Mouse (Mus musculus): ENCODE measurements around the gene Tmem175. TPM values are rescaled to one million over a fixed set of nuclear protein-coding genes. Genes with fewer than 3 reads are reported as not detected.

Gene Tmem175
- total RNA-seq, 2 experiments from 2014 or later = 7.8 to 8.0 TPM

- H3K4me3 ChIP-seq = no peak overlapping the region
- no peak overlapping the region for H3K27ac ChIP-seq
- intact Hi-C loops (cut with DNase I) = loop anchor here (10.0 kb wide), 1 partner anchor 53 kb away; no protein-coding TSS in a partner anchor
- no peak for TF ChIP-seq CTCF (IDR thresholded peaks at IDR 0.05)
- no peak for DNase-seq
These were observed 42.2 kb downstream of the Tmem175 start for GRCm38 (mm10) chr5:108671757-108672156.

DNA sequence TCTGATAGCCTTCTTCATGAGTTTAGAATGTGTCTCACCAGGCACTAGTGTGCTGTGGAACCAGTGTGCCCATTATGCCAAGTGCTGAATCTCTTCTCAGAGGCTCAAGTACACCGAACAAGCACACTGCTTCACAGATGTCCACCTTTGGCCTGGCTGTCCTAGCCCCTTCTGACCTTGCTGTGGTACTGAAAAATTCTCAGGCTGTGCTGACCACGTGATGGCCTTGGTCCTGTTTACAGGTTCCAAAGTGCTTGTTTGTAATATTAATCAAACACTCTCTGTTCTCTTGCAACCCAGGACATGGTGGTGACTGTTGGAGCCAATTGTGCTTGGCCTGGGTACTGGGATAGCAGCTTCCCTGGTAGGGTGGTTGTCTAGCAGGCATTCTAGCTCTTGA, 45.1 kb downstream of the Tmem175 start:
- no peak overlapping the region for H3K4me3 ChIP-seq
- DNase-seq = no peak
- intact Hi-C loops (cut with DNase I) = loop anchor here (10.0 kb wide), 1 partner anchor 50 kb away; no protein-coding TSS in a partner anchor
- no peak overlapping the region for H3K27ac ChIP-seq
- TF ChIP-seq CTCF (IDR thresholded peaks at IDR 0.05) = no peak

DNA sequence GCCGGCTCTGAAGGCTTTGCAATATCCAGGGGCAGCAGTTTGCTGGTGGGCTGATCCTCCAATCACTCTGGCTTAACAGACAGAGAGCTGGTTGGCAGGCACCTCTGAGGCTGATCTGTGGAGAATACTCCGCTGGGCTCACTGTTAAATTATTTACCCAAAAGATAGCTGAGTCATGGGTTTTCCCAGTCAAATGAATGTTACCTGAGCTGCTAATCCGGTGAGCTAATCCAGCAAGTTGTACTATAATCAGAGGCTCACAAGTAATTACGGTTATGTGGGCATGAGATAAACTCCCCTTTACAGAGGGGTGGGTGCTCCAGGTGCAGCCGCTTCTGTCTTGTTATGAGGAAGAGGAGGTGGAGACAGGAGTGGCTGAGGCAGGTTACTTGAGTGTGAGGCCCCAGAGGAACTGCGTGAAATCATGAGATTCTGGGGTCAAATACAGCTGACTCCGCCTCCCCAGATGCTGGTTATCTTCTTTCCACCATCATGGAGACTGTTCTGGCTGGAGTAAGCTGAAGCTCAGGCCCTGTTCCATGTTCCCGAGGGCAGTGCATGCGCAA, 45.8 kb downstream of the Tmem175 start, which contains the start of gene Slc26a1:
Gene Slc26a1, minus strand, starts transcription at position 319 of the 566 bp plus-strand sequence.
- intact Hi-C loops (cut with DNase I) = loop anchor here (10.0 kb wide), 1 partner anchor 49 kb away; no protein-coding TSS in a partner anchor
- TF ChIP-seq CTCF (IDR thresholded peaks at IDR 0.05) = no peak
- H3K27ac ChIP-seq = no peak within 1 kb of the TSS
- H3K4me3 ChIP-seq = no peak within 1 kb of the TSS
- no peak for DNase-seq

DNA sequence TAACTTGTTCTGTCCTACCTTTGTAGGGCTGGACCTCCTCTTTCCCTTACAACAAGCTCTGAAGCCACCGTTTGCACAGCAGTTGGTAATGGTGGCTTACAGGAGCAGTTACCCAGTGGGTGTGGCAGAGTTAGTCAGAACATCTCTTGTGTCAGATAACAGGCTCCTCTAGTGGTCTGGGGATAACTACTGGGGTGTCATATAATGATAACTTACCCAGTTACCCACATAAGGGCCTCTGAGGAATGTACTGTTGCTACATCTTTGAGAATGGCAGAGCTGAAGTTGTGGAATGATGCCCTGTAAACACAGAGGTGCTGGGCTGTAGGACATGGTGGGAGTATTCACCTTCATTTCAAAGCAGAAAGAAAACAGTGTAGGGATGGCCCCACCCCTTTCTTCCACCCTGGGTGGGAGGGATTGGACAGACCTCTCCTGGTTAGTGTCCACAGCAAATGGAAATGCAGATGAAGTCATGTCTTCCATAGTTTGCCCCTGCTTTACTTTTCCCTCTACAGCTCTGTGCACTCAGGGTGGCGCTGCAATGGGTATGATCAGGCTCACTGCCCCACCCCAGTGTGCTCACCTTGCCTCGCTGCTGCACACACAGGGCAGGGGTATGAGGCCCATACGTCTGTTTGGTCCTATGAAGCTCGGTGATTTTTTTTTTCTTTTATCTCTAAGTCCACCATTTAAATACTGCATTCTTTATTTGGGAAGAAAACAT, 47.4 kb downstream of the Tmem175 start:
- DNase-seq = no peak
- TF ChIP-seq CTCF (IDR thresholded peaks at IDR 0.05) = no peak
- peak overlapping the region; percentile 9; the same call in 1 of the 2 replicates for H3K27ac ChIP-seq
- peak overlapping the region; percentile 54 for H3K4me3 ChIP-seq
- intact Hi-C loops (cut with DNase I) = loop anchor here (10.0 kb wide), 1 partner anchor 48 kb away; no protein-coding TSS in a partner anchor

DNA sequence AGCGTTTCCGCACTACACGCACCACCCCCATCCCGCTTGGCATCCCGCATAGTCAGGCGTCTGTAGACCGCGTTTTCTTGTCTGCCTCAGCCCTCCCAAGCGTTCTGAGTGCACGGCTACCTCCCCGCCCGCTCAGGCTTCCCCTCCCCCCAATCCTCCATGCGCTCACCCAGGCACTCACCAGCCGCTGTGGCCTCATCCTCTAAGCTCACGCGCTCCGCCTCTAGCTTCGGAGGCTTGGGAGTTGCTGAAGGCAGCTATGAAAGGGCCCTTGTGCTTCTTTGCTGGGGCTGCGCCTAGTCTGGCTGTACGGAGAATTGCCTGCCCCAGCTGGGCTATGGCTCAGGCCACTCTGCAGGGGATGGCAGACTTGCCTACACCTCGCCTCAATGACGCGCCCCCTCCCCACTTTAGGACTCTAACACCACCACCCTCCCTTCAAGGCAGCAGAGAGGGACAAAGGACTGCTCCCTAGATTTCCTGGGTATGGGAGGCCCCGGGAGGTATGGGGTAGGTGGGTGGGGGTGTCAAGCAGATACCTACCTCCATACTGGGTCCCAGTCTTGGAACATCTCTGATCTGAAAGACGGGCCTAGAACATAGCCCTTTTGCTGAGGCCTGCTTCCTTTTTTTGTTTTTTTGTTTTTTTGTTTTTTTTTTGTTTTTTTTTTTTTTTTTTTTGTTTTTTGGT, 48.2 kb downstream of the Tmem175 start:
- DNase-seq = peak; percentile 39
- no peak for TF ChIP-seq CTCF (IDR thresholded peaks at IDR 0.05)
- Histone ChIP-seq H3K27ac (peak overlapping the region; percentile 9; the same call in 1 of the 2 replicates), H3K4me3 (peak overlapping the region; percentile 54)
- intact Hi-C loops (cut with DNase I) = loop anchor here (10.0 kb wide), 1 partner anchor 47 kb away; no protein-coding TSS in a partner anchor

DNA sequence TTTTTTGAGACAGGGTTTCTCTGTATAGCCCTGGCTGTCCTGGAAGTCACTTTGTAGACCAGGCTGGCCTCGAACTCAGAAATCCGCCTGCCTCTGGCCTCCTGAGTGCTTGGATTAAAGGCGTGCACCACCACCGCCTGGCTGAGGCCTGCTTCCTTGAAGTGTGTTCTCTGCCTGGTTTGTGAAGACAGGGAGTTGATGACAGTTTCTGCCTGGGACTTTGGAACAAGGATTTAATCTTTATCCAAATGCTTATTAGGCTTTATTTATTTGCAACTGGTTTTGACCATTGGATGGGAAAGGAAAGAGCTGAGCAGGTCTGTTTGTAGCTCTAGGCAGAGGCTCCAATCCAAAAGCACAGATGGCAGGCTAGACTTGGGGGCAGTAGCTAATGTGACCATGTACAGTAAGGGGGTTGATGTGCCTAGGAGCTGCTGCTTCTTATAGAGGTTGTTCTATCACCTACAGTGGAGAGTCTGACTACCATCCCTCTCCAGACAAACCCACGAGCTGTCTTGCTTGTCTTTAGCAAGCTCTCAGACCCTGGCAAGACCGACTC, 48.8 kb downstream of the Tmem175 start:
- H3K27ac ChIP-seq = no peak overlapping the region

DNA sequence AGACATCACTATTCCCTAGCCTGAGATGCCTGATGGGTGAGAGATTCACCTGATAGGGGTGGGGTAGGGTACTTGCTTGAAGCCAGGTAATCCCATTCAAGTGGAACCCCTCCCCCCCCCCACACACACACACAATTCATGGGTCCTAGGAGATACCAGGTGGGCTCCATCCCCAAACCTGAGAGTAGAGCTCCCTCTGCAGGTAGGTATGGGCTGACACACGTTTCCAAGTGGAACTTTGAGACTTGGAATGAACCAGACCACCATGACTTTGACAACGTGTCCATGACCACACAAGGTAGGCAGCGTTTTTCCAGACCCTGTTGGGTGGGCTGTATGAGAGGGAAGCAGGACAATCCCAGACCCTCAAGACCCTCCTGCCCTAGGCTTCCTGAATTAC, 50.3 kb downstream of the Tmem175 start:
- peak; percentile 41 for TF ChIP-seq CTCF (IDR thresholded peaks at IDR 0.05)
- intact Hi-C loops (cut with DNase I) = loop anchor here (10.0 kb wide), 1 partner anchor 45 kb away; no protein-coding TSS in a partner anchor
- no peak for DNase-seq
- no peak overlapping the region for H3K27ac ChIP-seq
- no peak overlapping the region for H3K4me3 ChIP-seq

More for the DNA sequence above, 48.8 kb downstream of the Tmem175 start:
- DNase-seq = no peak
- no peak for TF ChIP-seq CTCF (IDR thresholded peaks at IDR 0.05)
- H3K4me3 ChIP-seq = no peak overlapping the region
- intact Hi-C loops (cut with DNase I) = loop anchor here (10.0 kb wide), 1 partner anchor 46 kb away; no protein-coding TSS in a partner anchor

GRCm38 (mm10) chr5:108680871-108681270, 51.3 kb downstream of the Tmem175 start:
- no peak for TF ChIP-seq CTCF (IDR thresholded peaks at IDR 0.05)
- no peak overlapping the region for H3K27ac ChIP-seq
- intact Hi-C loops (cut with DNase I) = no loop called here
- no peak for DNase-seq
- H3K4me3 ChIP-seq = no peak overlapping the region

GRCm38 (mm10) chr5:108689091-108689490, 59.5 kb downstream of the Tmem175 start:
- DNase-seq = no peak
- no peak overlapping the region for H3K27ac ChIP-seq
- no peak overlapping the region for H3K4me3 ChIP-seq
- intact Hi-C loops (cut with DNase I) = no loop called here
- TF ChIP-seq CTCF (IDR thresholded peaks at IDR 0.05) = no peak

DNA sequence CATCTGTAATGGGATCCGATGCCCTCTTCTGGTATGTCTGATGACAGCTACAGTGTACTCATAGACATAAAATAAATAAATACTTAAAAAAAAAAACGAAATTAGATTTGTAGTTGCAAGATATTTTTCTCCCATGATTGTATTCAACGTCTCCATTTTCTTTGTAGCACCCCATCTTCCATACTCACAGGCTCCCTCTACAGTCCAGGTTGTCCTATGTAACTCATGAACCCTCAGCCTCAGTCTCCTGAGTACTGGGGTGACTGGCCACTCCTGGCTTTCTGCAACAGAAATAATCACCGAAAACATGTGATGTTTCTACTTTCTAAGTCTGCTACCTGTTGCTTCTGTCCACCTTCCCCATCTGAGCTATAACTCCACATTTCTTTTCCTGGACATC, 61.6 kb downstream of the Tmem175 start:
- Histone ChIP-seq H3K4me3 (no peak overlapping the region), H3K27ac (no peak overlapping the region)
- no peak for DNase-seq
- intact Hi-C loops (cut with DNase I) = no loop called here
- TF ChIP-seq CTCF (IDR thresholded peaks at IDR 0.05) = peak; percentile 35

DNA sequence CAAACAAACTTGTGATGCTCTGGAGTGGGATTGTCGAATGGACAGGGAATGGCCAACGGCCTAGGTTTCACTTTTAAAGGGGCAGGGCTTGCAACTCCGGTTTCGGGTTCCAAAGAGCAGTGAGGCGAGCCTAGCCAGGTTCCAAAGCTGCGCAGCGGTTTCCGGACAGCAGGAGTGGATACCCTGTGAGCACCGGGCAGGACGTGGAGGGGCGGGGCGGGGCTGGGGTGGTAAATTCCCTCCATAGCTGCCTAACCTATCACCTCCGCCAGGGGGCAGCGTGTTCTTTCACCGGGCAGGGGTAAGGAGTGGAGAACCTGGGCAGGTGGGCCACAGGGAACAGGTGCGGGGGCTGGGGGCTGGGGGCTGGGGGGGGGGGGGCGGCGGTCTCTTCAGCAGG, 62.7 kb downstream of the Tmem175 start, which contains the start of gene Fgfrl1:
Gene Fgfrl1, plus strand, starts transcription at position 112 of the 400 bp plus-strand sequence.
- peak; percentile 76 for DNase-seq
- Histone ChIP-seq H3K27ac (peak within 1 kb of the TSS; percentile 8; the same call in 1 of the 2 replicates), H3K4me3 (peak within 1 kb of the TSS; percentile 91)
- intact Hi-C loops (cut with DNase I) = loop anchor here (1.0 kb wide), 1 partner anchor 34 kb away; no protein-coding TSS in a partner anchor
- peak; percentile 63 for TF ChIP-seq CTCF (IDR thresholded peaks at IDR 0.05)

- peak overlapping the region; percentile 81 for H3K27ac ChIP-seq
- no peak for TF ChIP-seq CTCF (IDR thresholded peaks at IDR 0.05)
These were observed 64.3 kb downstream of the Tmem175 start for GRCm38 (mm10) chr5:108693872-108694288.

More at GRCm38 (mm10) chr5:108693872-108694288, 64.3 kb downstream of the Tmem175 start:
- DNase-seq = peak; percentile 93
- H3K4me3 ChIP-seq = peak overlapping the region; percentile 91
- intact Hi-C loops (cut with DNase I) = loop anchor here (2.0 kb wide), 1 partner anchor 65 kb away; the partner anchor contains the start of genes Gak and Tmem175
